Mouse (Mus musculus) thymus, adult 2 months (tissue): ENCODE data around the gene Ccdc18.

Experiments
- CTCF ChIP-seq: fragments of 200-500 bp; IDR thresholded peaks from 2 replicates; pipeline ENCODE4 v1.5.1; 2012; ENCODE audit warnings: mild to moderate bottlenecking, control low read depth, low read length, moderate library complexity, borderline replicate concordance; ENCODE audit not compliant: control insufficient read depth, poor library complexity, insufficient read depth; ENCODE audit errors: extremely low read depth
- POLR2A ChIP-seq: fragments of 200-500 bp; IDR thresholded peaks from 2 replicates; pipeline ENCODE4 v1.6.1; 2012; ENCODE audit warnings: mild to moderate bottlenecking, low read length, control low read depth, moderate library complexity; ENCODE audit not compliant: control insufficient read depth, poor library complexity, insufficient read depth; ENCODE audit errors: extremely low read depth

- no peak for TF ChIP-seq POLR2A
- TF ChIP-seq CTCF: no peak
Observed at GRCm38 (mm10) chr5:108184050-108184449, 51.4 kb downstream of the Ccdc18 start.
